Mouse (Mus musculus): ENCODE data around the gene Nhsl1. TPM values are rescaled to one million over a fixed set of nuclear protein-coding genes. Genes with fewer than 3 reads are reported as not detected.

Nhsl1 gene
- total and polyA plus RNA-seq, 3 experiments: not detected

DNA sequence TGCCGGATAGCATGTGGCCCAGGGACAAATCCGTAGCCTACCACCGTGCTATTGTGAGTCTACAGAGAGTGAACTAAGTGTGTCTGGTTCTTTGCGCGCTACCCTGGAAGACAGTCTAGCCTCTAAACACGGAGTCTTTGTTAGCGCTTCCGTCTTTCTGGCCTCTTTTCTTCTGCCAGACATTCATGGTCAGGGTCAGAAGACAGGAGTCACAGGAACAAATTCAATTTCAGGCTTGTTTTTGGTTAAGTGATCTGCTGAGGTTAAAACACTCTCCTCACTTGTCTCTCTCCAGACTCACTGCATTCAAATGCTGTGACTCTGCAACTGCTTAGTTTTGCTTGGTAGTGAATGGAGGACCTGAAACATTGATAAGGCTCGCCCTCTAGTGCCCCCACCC lies 15.9 kb downstream of the Nhsl1 start:
- Histone ChIP-seq H3K4me3 (ENCODE audit: control insufficient read depth in 1 of 2, insufficient read depth in 1 of 2, low read depth in 2 of 2, low read length in 2 of 2) (no peak overlapping the region), H3K9ac (ENCODE audit: control insufficient read depth, low read depth, low read length, poor library complexity, severe bottlenecking) (no peak overlapping the region), H3K79me2 (ENCODE audit: control insufficient read depth, insufficient read depth, low read length, poor library complexity) (no peaks in the 10 kb centered on the region), H3K9me3 (replicated peaks; ENCODE audit: insufficient read depth, low read length) (no peaks in the 10 kb centered on the region), H3K27me3 (ENCODE audit: control insufficient read depth in 1 of 2, insufficient read depth in 2 of 2, low read length in 2 of 2) (no peaks in the 10 kb centered on the region), H3K36me3 (ENCODE audit: control insufficient read depth in 1 of 2, insufficient read depth in 2 of 2, low read length in 2 of 2) (no peaks in the 10 kb centered on the region), H3K4me1 (ENCODE audit: control insufficient read depth in 1 of 2, insufficient read depth in 2 of 2, low read length in 2 of 2) (no peaks in the 10 kb centered on the region), H3K27ac (ENCODE audit: control insufficient read depth, low read depth, low read length) (no peak overlapping the region)
- DNase-seq (ENCODE audit: low read depth, low spot score): no peak
- TF ChIP-seq MAX (IDR thresholded peaks at IDR 0.05; ENCODE audit: low read length): no peak
- no peak for TF ChIP-seq MXI1 (IDR thresholded peaks at IDR 0.05; ENCODE audit: low read depth, low read length)
- no peak for TF ChIP-seq CTCF (IDR thresholded peaks at IDR 0.05 in 2 of 3, conservative IDR thresholded peaks at IDR 0.05 in 1 of 3; ENCODE audit: control insufficient read depth in 1 of 3, insufficient read depth in 1 of 3, low read depth in 2 of 3, low read length in 3 of 3, poor library complexity in 1 of 3, severe bottlenecking in 1 of 3)
- no peak for TF ChIP-seq MAZ (IDR thresholded peaks at IDR 0.05; ENCODE audit: low read depth, low read length)
- TF ChIP-seq RCOR1 (IDR thresholded peaks at IDR 0.05; ENCODE audit: low read depth, low read length): no peak
- TF ChIP-seq KAT2A (conservative IDR thresholded peaks at IDR 0.05; ENCODE audit: low read depth, low read length): no peak
- no peak for TF ChIP-seq ETS1 (IDR thresholded peaks at IDR 0.05; ENCODE audit: low read depth, low read length)
- no peak for TF ChIP-seq GATA1 (IDR thresholded peaks at IDR 0.05; ENCODE audit: low read depth, low read length)
- no peak for TF ChIP-seq ZNF384 (IDR thresholded peaks at IDR 0.05; ENCODE audit: low read depth, low read length)
- no peak for TF ChIP-seq ELF1 (IDR thresholded peaks at IDR 0.05; ENCODE audit: low read depth, low read length)
- TF ChIP-seq CHD1 (IDR thresholded peaks at IDR 0.05; ENCODE audit: low read depth, low read length): no peak
- TF ChIP-seq NELFE (IDR thresholded peaks at IDR 0.05; ENCODE audit: low read depth, low read length): no peak
- no peak for TF ChIP-seq MYC (IDR thresholded peaks at IDR 0.05; ENCODE audit: low read depth, low read length)
- TF ChIP-seq TAL1 (IDR thresholded peaks at IDR 0.05; ENCODE audit: low read length): no peak
- no peak for TF ChIP-seq SIN3A (IDR thresholded peaks at IDR 0.05; ENCODE audit: low read length)
- no peak for TF ChIP-seq EP300 (IDR thresholded peaks at IDR 0.05; ENCODE audit: low read depth in 1 of 2, low read length in 2 of 2)
- TF ChIP-seq E2F4 (IDR thresholded peaks at IDR 0.05; ENCODE audit: borderline replicate concordance, low read depth, low read length): no peak
- no peak for TF ChIP-seq ZMIZ1 (IDR thresholded peaks at IDR 0.05; ENCODE audit: low read depth, low read length)

DNA sequence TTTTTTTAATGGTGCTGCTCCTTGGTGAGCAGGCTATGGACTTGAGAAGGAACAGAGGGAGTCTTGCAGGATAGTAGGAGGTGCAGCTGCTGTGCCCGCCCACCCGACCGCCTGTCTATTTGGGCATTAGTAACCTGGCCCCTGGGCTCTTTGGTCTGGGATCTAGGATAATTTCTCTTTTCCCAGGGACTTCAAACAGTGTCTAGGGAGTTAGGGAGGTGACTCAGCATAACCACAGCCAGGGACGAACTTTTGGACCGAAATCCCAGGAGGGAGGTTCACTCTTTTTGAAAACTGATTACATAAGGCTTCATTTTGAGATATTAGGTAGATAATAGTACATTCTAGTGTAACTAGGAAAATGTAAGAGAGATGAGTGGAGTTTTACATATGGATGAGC lies 18.9 kb downstream of the Nhsl1 start:
- H3K9me3 ChIP-seq (replicated peaks; ENCODE audit: insufficient read depth, low read length): no peaks in the 10 kb centered on the region
- H3K9ac ChIP-seq (ENCODE audit: control insufficient read depth, low read depth, low read length, poor library complexity, severe bottlenecking): no peak overlapping the region
- H3K27ac ChIP-seq (ENCODE audit: control insufficient read depth, low read depth, low read length): no peak overlapping the region
- H3K27me3 ChIP-seq (ENCODE audit: control insufficient read depth in 1 of 2, insufficient read depth in 2 of 2, low read length in 2 of 2): no peaks in the 10 kb centered on the region
- no peak for DNase-seq (ENCODE audit: low read depth, low spot score)
- H3K4me3 ChIP-seq (ENCODE audit: control insufficient read depth in 1 of 2, insufficient read depth in 1 of 2, low read depth in 2 of 2, low read length in 2 of 2): no peak overlapping the region
- H3K79me2 ChIP-seq (ENCODE audit: control insufficient read depth, insufficient read depth, low read length, poor library complexity): no peaks in the 10 kb centered on the region
- H3K36me3 ChIP-seq (ENCODE audit: control insufficient read depth in 1 of 2, insufficient read depth in 2 of 2, low read length in 2 of 2): no peaks in the 10 kb centered on the region
- no peaks in the 10 kb centered on the region for H3K4me1 ChIP-seq (ENCODE audit: control insufficient read depth in 1 of 2, insufficient read depth in 2 of 2, low read length in 2 of 2)
- TF ChIP-seq HCFC1 (IDR thresholded peaks at IDR 0.05; ENCODE audit: low read depth, low read length): no peak
- TF ChIP-seq TCF12 (IDR thresholded peaks at IDR 0.05; ENCODE audit: low read depth, low read length): no peak
- TF ChIP-seq SMC3 (IDR thresholded peaks at IDR 0.05; ENCODE audit: low read depth, low read length): no peak
- no peak for TF ChIP-seq BHLHE40 (IDR thresholded peaks at IDR 0.05; ENCODE audit: borderline replicate concordance, low read depth, low read length)

Data from MEL (cell line).